Mouse (Mus musculus): ENCODE measurements around the gene BC005561.

Gene BC005561

GRCm38 (mm10) chr5:104571282-104571921 is 63.2 kb downstream of the BC005561 start:
- peak; percentile 90 to 98 for DNase-seq (ENCODE audit: inconsistent age in 2 of 2, low spot score in 1 of 2)

Data from adrenal gland, adult (tissue).